Mouse (Mus musculus) liver, postnatal 0 days (tissue): ENCODE measurements around the gene Dlx6. TPM values are rescaled to one million over a fixed set of nuclear protein-coding genes. Genes with fewer than 3 reads are reported as not detected.
A peak's percentile ranks its signal among the peaks of the same experiment; 100 is the strongest.

Source experiments
- ATAC-seq: fragments of 200-750 bp; cut with Nextera tagmentation; 2 replicates; pipeline ENCODE4 v1.8.0; 2017; ENCODE audit warnings: mild to moderate bottlenecking, moderate library complexity
- DNase-seq: peaks from one replicate; pipeline ENCODE4 v3.0.0-alpha.2; 2016
- H3K27ac ChIP-seq: fragments of 300-500 bp; sonication (generic); 2 replicates; pipeline ENCODE4 v1.5.1; 2014; ENCODE audit warnings: antibody characterized with exemption, moderate library complexity, mild to moderate bottlenecking, low read depth
- H3K27me3 ChIP-seq: fragments of 300-500 bp; sonication (generic); 2 replicates; pipeline ENCODE4 v1.6.1; 2014; ENCODE audit warnings: low read length, control low read depth, mixed read lengths; ENCODE audit not compliant: insufficient read depth
- H3K36me3 ChIP-seq: fragments of 300-500 bp; sonication (generic); replicated peaks from 2 replicates; pipeline ENCODE4 v1.6.1; 2014; ENCODE audit warnings: mild to moderate bottlenecking, control low read depth, low read length, moderate library complexity, mixed read lengths; ENCODE audit not compliant: insufficient read depth
- H3K4me1 ChIP-seq: fragments of 300-500 bp; sonication (generic); 2 replicates; pipeline ENCODE4 v1.6.1; 2014; ENCODE audit warnings: antibody characterized with exemption, mild to moderate bottlenecking, control low read depth; ENCODE audit not compliant: insufficient read depth
- H3K4me2 ChIP-seq: fragments of 300-500 bp; sonication (generic); 2 replicates; pipeline ENCODE4 v1.6.1; 2014; ENCODE audit warnings: low read depth, mild to moderate bottlenecking, low read length, moderate library complexity, mixed read lengths
- H3K4me3 ChIP-seq: fragments of 300-500 bp; sonication (generic); 2 replicates; pipeline ENCODE4 v1.5.1; 2014; ENCODE audit warnings: low read depth, low read length
- H3K9ac ChIP-seq: fragments of 300-500 bp; sonication (generic); replicated peaks from 2 replicates; pipeline ENCODE4 v1.6.1; 2014; ENCODE audit warnings: mild to moderate bottlenecking, moderate library complexity
- H3K9me3 ChIP-seq: fragments of 300-500 bp; sonication (generic); 2 replicates; pipeline ENCODE4 v1.6.1; 2016; ENCODE audit warnings: mild to moderate bottlenecking, control low read depth, low read length, mixed read lengths
- CTCF ChIP-seq: sonication (generic); IDR thresholded peaks from 2 replicates; pipeline ENCODE4 v1.5.1; 2016; ENCODE audit warnings: antibody characterized with exemption, low read depth
- EP300 ChIP-seq: IDR thresholded peaks from 2 replicates; pipeline ENCODE4 v1.6.1; 2016; ENCODE audit warnings: antibody characterized with exemption, low read depth, mild to moderate bottlenecking
- WGBS: fragments of 180-500 bp; shearing (Covaris S2); extraction: QIAGEN DNeasy Blood & Tissue Kit; methylation state at CpG from one replicate; pipeline ENCODE4 v1.1.7; 2014; ENCODE audit not compliant: insufficient replicate concordance; 5-methylcytosine and 5-hydroxymethylcytosine counted together
- polyA plus RNA-seq: library from polyadenylated mRNA; unstranded; fragments of >200 nt; fragmentation: Nextera tagmentation; extraction: Ambion mirVana; gene quantifications from 2 replicates; pipeline ENCODE4 v1.2.1, GENCODE M21; 2015

Gene Dlx6
- polyA plus RNA-seq, 1 experiment from 2014 or later = not detected

- Histone ChIP-seq H3K27ac (no peak overlapping the region), H3K4me1 (peaks cover 12% of the 10 kb centered on the region), H3K9me3 (no peaks in the 10 kb centered on the region), H3K4me2 (peak overlapping the region; percentile 32; the same call in 1 of the 2 replicates), H3K4me3 (peak overlapping the region; percentile 8; the same call in 1 of the 2 replicates), H3K9ac (no peak overlapping the region), H3K36me3 (no peaks in the 10 kb centered on the region), H3K27me3 (peaks cover 97% of the 10 kb centered on the region)
- DNase-seq (no peak), ATAC-seq (no peak)
- WGBS = 3% methylated on average over 21 of the region's 21 CpGs
- TF ChIP-seq CTCF = no peak
- TF ChIP-seq EP300 = no peak
Measured at GRCm38 (mm10) chr6:6861086-6861797, 1.9 kb upstream of the Dlx6 start.

DNA sequence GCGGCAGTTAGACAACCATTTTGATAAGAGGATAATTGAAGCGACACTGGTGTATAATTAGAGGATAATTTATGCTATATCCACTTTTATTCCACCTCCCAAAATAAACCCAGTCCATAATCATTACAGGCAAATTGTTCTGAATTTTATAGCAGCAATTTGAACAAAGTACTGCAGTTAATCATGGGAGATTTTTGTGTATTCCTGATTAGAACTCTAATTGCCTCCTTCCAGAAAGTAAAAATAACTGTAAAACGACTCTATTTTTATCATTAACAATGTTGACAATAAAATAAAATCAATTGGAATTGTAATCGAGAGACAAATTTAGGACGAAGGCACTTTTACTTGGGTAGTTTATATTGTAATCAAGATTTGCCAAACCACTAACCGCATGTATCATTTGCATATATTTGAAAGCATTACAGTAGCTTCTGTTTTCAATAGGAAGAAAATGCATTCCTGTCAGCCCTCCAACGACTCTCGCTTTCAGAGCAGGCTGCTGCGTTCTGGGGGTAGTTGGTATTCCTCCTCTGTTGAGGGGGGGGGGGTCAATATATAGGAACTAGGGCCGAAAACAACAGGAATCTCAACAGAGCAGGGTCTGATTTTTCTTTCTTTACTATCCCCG lies 1.2 kb upstream of the Dlx6 start:
- WGBS = 4% methylated on average over 11 of the region's 11 CpGs
- Histone ChIP-seq H3K27me3 (peaks cover 96% of the 10 kb centered on the region), H3K4me1 (peaks cover 12% of the 10 kb centered on the region), H3K36me3 (no peaks in the 10 kb centered on the region), H3K9me3 (no peaks in the 10 kb centered on the region), H3K9ac (no peak overlapping the region), H3K4me3 (no peak overlapping the region), H3K4me2 (no peak overlapping the region), H3K27ac (no peak overlapping the region)
- TF ChIP-seq CTCF = no peak
- TF ChIP-seq EP300 = no peak
- no peak for DNase-seq
- no peak for ATAC-seq

- peak overlapping the region; percentile 32 for H3K4me3 ChIP-seq
- peaks cover 12% of the 10 kb centered on the region for H3K4me1 ChIP-seq
- no peak for DNase-seq
- peak; percentile 45; the same call in 1 of the 2 replicates for ATAC-seq
- peaks cover 95% of the 10 kb centered on the region for H3K27me3 ChIP-seq
- 3% methylated on average over 23 of the region's 23 CpGs for WGBS
- no peaks in the 10 kb centered on the region for H3K9me3 ChIP-seq
- H3K27ac ChIP-seq = no peak overlapping the region
- H3K4me2 ChIP-seq = peak overlapping the region; percentile 62
- no peaks in the 10 kb centered on the region for H3K36me3 ChIP-seq
- H3K9ac ChIP-seq = no peak overlapping the region
- TF ChIP-seq CTCF (no peak), EP300 (no peak)
Measured at GRCm38 (mm10) chr6:6862611-6863010, 523 bp upstream of the Dlx6 start.

- 3% methylated on average over 18 of the region's 21 CpGs for WGBS
- Histone ChIP-seq H3K36me3 (no peaks in the 10 kb centered on the region), H3K27me3 (peaks cover 92% of the 10 kb centered on the region), H3K4me1 (peaks cover 12% of the 10 kb centered on the region), H3K9me3 (no peaks in the 10 kb centered on the region), H3K4me3 (peak overlapping the region; percentile 32), H3K27ac (no peak overlapping the region), H3K4me2 (peak overlapping the region; percentile 62), H3K9ac (no peak overlapping the region)
- no peak for TF ChIP-seq CTCF
- TF ChIP-seq EP300 = no peak
- DNase-seq (no peak), ATAC-seq (no peak)
Measured at GRCm38 (mm10) chr6:6863955-6864354, 821 bp downstream of the Dlx6 start.

DNA sequence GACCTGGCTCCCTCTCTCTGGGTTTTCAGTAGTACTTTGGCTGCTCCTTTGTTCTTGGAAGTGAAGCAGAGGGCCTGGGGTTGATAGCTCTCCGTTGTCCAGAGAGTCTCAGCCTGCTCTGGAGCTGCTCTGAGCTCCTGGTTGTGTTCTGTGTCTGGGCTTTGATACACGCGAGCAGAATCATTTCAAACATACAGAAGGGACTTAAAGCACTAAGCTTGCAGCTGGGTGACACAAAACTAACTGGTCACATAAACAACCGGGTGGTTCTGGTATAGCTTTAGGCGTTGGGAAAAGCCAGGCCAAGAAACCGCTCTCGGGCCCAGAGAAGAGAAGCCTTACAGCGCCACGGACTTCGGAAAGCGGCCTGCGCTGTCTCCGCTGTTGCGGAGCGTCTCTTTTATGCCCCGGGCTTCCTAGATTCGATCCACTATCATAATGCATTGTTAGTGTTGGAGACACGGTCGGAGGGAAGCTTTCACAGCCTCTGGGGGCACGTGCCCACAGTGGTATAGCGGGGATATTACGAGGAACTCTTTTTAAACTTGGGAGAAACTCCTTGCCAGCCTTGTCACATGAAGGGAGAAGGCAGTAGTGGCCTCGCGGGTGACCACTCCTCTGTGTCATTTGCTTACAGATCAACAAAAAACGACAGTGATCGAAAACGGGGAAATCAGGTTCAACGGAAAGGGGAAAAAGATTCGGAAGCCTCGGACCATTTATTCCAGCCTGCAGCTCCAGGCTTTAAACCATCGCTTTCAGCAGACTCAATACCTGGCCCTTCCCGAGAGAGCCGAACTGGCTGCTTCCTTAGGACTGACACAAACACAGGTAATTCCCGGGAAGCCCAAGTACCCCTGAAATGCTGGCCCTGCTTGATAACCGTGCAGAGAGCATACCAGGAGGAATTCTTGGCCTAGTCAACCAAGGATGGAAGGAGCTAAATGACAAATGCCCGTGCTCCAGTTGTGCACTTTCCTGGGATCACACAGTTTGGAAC lies 1.6 kb downstream of the Dlx6 start:
- Histone ChIP-seq H3K27ac (no peak overlapping the region), H3K9ac (no peak overlapping the region), H3K27me3 (peaks cover 92% of the 10 kb centered on the region), H3K4me3 (0 out of 2 replicates have a peak overlapping the region, but pooled peaks have one; percentile 32), H3K4me2 (no peak overlapping the region), H3K36me3 (no peaks in the 10 kb centered on the region), H3K4me1 (peaks cover 12% of the 10 kb centered on the region), H3K9me3 (no peaks in the 10 kb centered on the region)
- DNase-seq = no peak
- WGBS = 3% methylated on average over 36 of the region's 36 CpGs
- no peak for ATAC-seq
- no peak for TF ChIP-seq CTCF
- TF ChIP-seq EP300 = no peak

GRCm38 (mm10) chr6:6867031-6867430 lies 3.9 kb downstream of the Dlx6 start:
- TF ChIP-seq EP300 (no peak), CTCF (no peak)
- ATAC-seq = no peak
- Histone ChIP-seq H3K4me2 (no peak overlapping the region), H3K9ac (no peak overlapping the region), H3K4me1 (peaks cover 12% of the 10 kb centered on the region), H3K27me3 (peaks cover 92% of the 10 kb centered on the region), H3K36me3 (no peaks in the 10 kb centered on the region), H3K27ac (no peak overlapping the region), H3K4me3 (no peak overlapping the region), H3K9me3 (no peaks in the 10 kb centered on the region)
- WGBS = 2% methylated on average over 9 of the region's 9 CpGs
- no peak for DNase-seq
